Mouse (Mus musculus) kidney, embryonic 15.5 days (tissue): ENCODE results near the gene Fbxl13. TPM values are rescaled to one million over a fixed set of nuclear protein-coding genes. Genes with fewer than 3 reads are reported as not detected.
"Not testable (repeated sequence)": the region's sequence is repeated elsewhere in the genome, so short reads cannot be mapped to it uniquely, and the experiment has no call there.

ENCODE experiments used
- ATAC-seq: fragments of 200-750 bp; cut with Nextera tagmentation; replicated peaks from 2 replicates; pipeline ENCODE4 v1.8.0; 2017; ENCODE audit warnings: moderate TSS enrichment; ENCODE audit not compliant: low FRiP score
- H3K27ac ChIP-seq: fragments of 300-500 bp; sonication (generic); 2 replicates; pipeline ENCODE4 v1.5.1; 2015; ENCODE audit warnings: mild to moderate bottlenecking, inconsistent platforms
- H3K27me3 ChIP-seq: fragments of 300-500 bp; sonication (generic); 2 replicates; pipeline ENCODE4 v1.6.1; 2015; ENCODE audit warnings: inconsistent platforms
- H3K36me3 ChIP-seq: fragments of 300-500 bp; sonication (generic); 2 replicates; pipeline ENCODE4 v1.6.1; 2015; ENCODE audit warnings: inconsistent platforms
- H3K4me1 ChIP-seq: fragments of 300-500 bp; sonication (generic); 2 replicates; pipeline ENCODE4 v1.6.1; 2015; ENCODE audit warnings: inconsistent platforms
- H3K4me2 ChIP-seq: fragments of 300-500 bp; sonication (generic); 2 replicates; pipeline ENCODE4 v1.6.1; 2015; ENCODE audit warnings: moderate library complexity, mild to moderate bottlenecking, inconsistent platforms
- H3K4me3 ChIP-seq: fragments of 300-500 bp; sonication (generic); replicated peaks from 2 replicates; pipeline ENCODE4 v1.5.1; 2015; ENCODE audit warnings: mild to moderate bottlenecking, inconsistent platforms
- H3K9ac ChIP-seq: fragments of 300-500 bp; sonication (generic); 2 replicates; pipeline ENCODE4 v1.6.1; 2015; ENCODE audit warnings: mild to moderate bottlenecking, inconsistent platforms
- H3K9me3 ChIP-seq: fragments of 300-500 bp; sonication (generic); replicated peaks from 2 replicates; pipeline ENCODE4 v1.6.1; 2016; ENCODE audit warnings: inconsistent platforms
- WGBS: fragments of 180-500 bp; shearing (Covaris S2); methylation state at CpG from one replicate; pipeline ENCODE4 v1.1.7; 2015; ENCODE audit warnings: mixed read lengths; 5-methylcytosine and 5-hydroxymethylcytosine counted together
- polyA plus RNA-seq: library from polyadenylated mRNA; unstranded; fragments of >200 nt; fragmentation: Nextera tagmentation; extraction: Ambion mirVana; gene quantifications from 2 replicates; pipeline ENCODE4 v1.2.1, GENCODE M21; 2015

Fbxl13 gene
- polyA plus RNA-seq, 1 experiment from 2014 or later = 0.42 TPM

- no peak overlapping the region for H3K4me3 ChIP-seq
- H3K9me3 ChIP-seq = no peaks in the 10 kb centered on the region
- 83% methylated on average over 2 of the region's 2 CpGs for WGBS
- H3K9ac ChIP-seq = no peak overlapping the region
- H3K4me2 ChIP-seq = no peak overlapping the region
- H3K27me3 ChIP-seq = no peaks in the 10 kb centered on the region
- no peak overlapping the region for H3K27ac ChIP-seq
- H3K36me3 ChIP-seq = peaks cover 65% of the 10 kb centered on the region
- ATAC-seq = no peak
- H3K4me1 ChIP-seq = peaks cover 11% of the 10 kb centered on the region
Measured at GRCm38 (mm10) chr5:21650736-21651135, 5.3 kb upstream of the Fbxl13 start.

- under 1% methylated on average over 25 of the region's 25 CpGs for WGBS
- peaks cover 11% of the 10 kb centered on the region for H3K4me1 ChIP-seq
- 0 out of 2 replicates have a peak, but pooled peaks cover 12% of the 10 kb centered on the region for H3K27me3 ChIP-seq
- H3K9ac ChIP-seq = peak overlapping the region; percentile 86
- ATAC-seq = no peak; the same call in 1 of the 2 replicates
- peak overlapping the region; percentile 80 for H3K4me2 ChIP-seq
- no peaks in the 10 kb centered on the region for H3K9me3 ChIP-seq
- peaks cover 32% of the 10 kb centered on the region for H3K36me3 ChIP-seq
- peak overlapping the region; percentile 91 for H3K4me3 ChIP-seq
- peak overlapping the region; percentile 95 for H3K27ac ChIP-seq
Measured at GRCm38 (mm10) chr5:21646133-21646491, 678 bp upstream of the Fbxl13 start.

GRCm38 (mm10) chr5:21644891-21645438 is 469 bp downstream of the Fbxl13 start:
- Histone ChIP-seq H3K36me3 (peaks cover 20% of the 10 kb centered on the region), H3K9ac (peak overlapping the region; percentile 27; the same call in 1 of the 2 replicates), H3K4me1 (peaks cover 11% of the 10 kb centered on the region), H3K27me3 (0 out of 2 replicates have a peak, but pooled peaks cover 12% of the 10 kb centered on the region), H3K27ac (peak overlapping the region; percentile 64), H3K4me3 (peak overlapping the region; percentile 91), H3K4me2 (peak overlapping the region; percentile 80), H3K9me3 (no peaks in the 10 kb centered on the region)
- peak; percentile 5 for ATAC-seq
- 14% methylated on average over 14 of the region's 14 CpGs for WGBS

- Histone ChIP-seq H3K4me1 (peaks cover 11% of the 10 kb centered on the region), H3K9ac (no peak overlapping the region), H3K9me3 (no peaks in the 10 kb centered on the region), H3K4me3 (no peak overlapping the region), H3K4me2 (no peak overlapping the region), H3K27me3 (0 out of 2 replicates have a peak, but pooled peaks cover 13% of the 10 kb centered on the region), H3K27ac (no peak overlapping the region), H3K36me3 (peaks cover 7% of the 10 kb centered on the region)
- ATAC-seq = no peak
- WGBS = 41% methylated on average over 1 of the region's 1 CpGs
Measured at GRCm38 (mm10) chr5:21643606-21644005, 1.8 kb downstream of the Fbxl13 start.

GRCm38 (mm10) chr5:21640961-21641360 is 4.5 kb downstream of the Fbxl13 start:
- H3K4me3 ChIP-seq = no peak overlapping the region
- ATAC-seq = no peak
- 2% methylated on average over 1 of the region's 1 CpGs for WGBS

GRCm38 (mm10) chr5:21625916-21626315 is 19.5 kb downstream of the Fbxl13 start:
- Histone ChIP-seq H3K36me3 (no peaks in the 10 kb centered on the region), H3K9ac (no peak overlapping the region)
- no peak for ATAC-seq

More at GRCm38 (mm10) chr5:21640961-21641360, 4.5 kb downstream of the Fbxl13 start:
- Histone ChIP-seq H3K4me1 (no peaks in the 10 kb centered on the region), H3K27ac (no peak overlapping the region), H3K27me3 (0 out of 2 replicates have a peak, but pooled peaks cover 15% of the 10 kb centered on the region), H3K9ac (no peak overlapping the region), H3K36me3 (no peaks in the 10 kb centered on the region), H3K9me3 (no peaks in the 10 kb centered on the region), H3K4me2 (no peak overlapping the region)

GRCm38 (mm10) chr5:21616450-21617009 is 28.9 kb downstream of the Fbxl13 start:
- no peak for ATAC-seq

More at GRCm38 (mm10) chr5:21625916-21626315, 19.5 kb downstream of the Fbxl13 start:
- no peaks in the 10 kb centered on the region for H3K9me3 ChIP-seq
- no peak overlapping the region for H3K27ac ChIP-seq
- no peak overlapping the region for H3K4me2 ChIP-seq
- H3K4me3 ChIP-seq = no peak overlapping the region
- no peaks in the 10 kb centered on the region for H3K4me1 ChIP-seq
- no peaks in the 10 kb centered on the region for H3K27me3 ChIP-seq

GRCm38 (mm10) chr5:21614299-21614698 is 31.1 kb downstream of the Fbxl13 start:
- not testable (repeated sequence) for H3K4me3 ChIP-seq, ATAC-seq, H3K27me3 ChIP-seq, H3K9ac ChIP-seq, H3K4me2 ChIP-seq, H3K36me3 ChIP-seq, H3K27ac ChIP-seq, H3K4me1 ChIP-seq, H3K9me3 ChIP-seq
- WGBS = 98% methylated on average over 11 of the region's 11 CpGs

More at GRCm38 (mm10) chr5:21616450-21617009, 28.9 kb downstream of the Fbxl13 start:
- no peaks in the 10 kb centered on the region for H3K4me1 ChIP-seq
- H3K36me3 ChIP-seq = no peaks in the 10 kb centered on the region
- H3K4me3 ChIP-seq = no peak overlapping the region
- H3K9ac ChIP-seq = no peak overlapping the region
- H3K4me2 ChIP-seq = no peak overlapping the region
- no peak overlapping the region for H3K27ac ChIP-seq
- H3K9me3 ChIP-seq = no peaks in the 10 kb centered on the region
- no peaks in the 10 kb centered on the region for H3K27me3 ChIP-seq
- 80% methylated on average over 3 of the region's 3 CpGs for WGBS

GRCm38 (mm10) chr5:21610996-21611395 is 34.4 kb downstream of the Fbxl13 start:
- Histone ChIP-seq H3K4me3 (no peak overlapping the region), H3K36me3 (no peaks in the 10 kb centered on the region), H3K9ac (no peak overlapping the region), H3K27me3 (no peaks in the 10 kb centered on the region), H3K9me3 (no peaks in the 10 kb centered on the region), H3K27ac (no peak overlapping the region), H3K4me1 (0 out of 2 replicates have a peak, but pooled peaks cover 6% of the 10 kb centered on the region), H3K4me2 (no peak overlapping the region)
- ATAC-seq = no peak
- WGBS = 69% methylated on average over 3 of the region's 3 CpGs

GRCm38 (mm10) chr5:21608311-21609304 is 36.8 kb downstream of the Fbxl13 start:
- Histone ChIP-seq H3K36me3 (no peaks in the 10 kb centered on the region), H3K9me3 (no peaks in the 10 kb centered on the region), H3K9ac (no peak overlapping the region), H3K27me3 (no peaks in the 10 kb centered on the region), H3K27ac (no peak overlapping the region), H3K4me1 (0 out of 2 replicates have a peak, but pooled peaks cover 6% of the 10 kb centered on the region), H3K4me2 (no peak overlapping the region), H3K4me3 (no peak overlapping the region)
- 37% methylated on average over 12 of the region's 12 CpGs for WGBS
- peak; percentile 36; the same call in 1 of the 2 replicates for ATAC-seq

GRCm38 (mm10) chr5:21605936-21606335 is 39.5 kb downstream of the Fbxl13 start:
- 66% methylated on average over 6 of the region's 6 CpGs for WGBS
- no peak for ATAC-seq
- H3K27ac ChIP-seq = no peak overlapping the region

GRCm38 (mm10) chr5:21599961-21600360 is 45.5 kb downstream of the Fbxl13 start:
- H3K9me3 ChIP-seq = no peaks in the 10 kb centered on the region
- H3K4me1 ChIP-seq = no peaks in the 10 kb centered on the region
- WGBS = 90% methylated on average over 4 of the region's 4 CpGs
- H3K9ac ChIP-seq = no peak overlapping the region
- H3K36me3 ChIP-seq = no peaks in the 10 kb centered on the region
- H3K27me3 ChIP-seq = no peaks in the 10 kb centered on the region
- H3K27ac ChIP-seq = no peak overlapping the region
- no peak for ATAC-seq
- no peak overlapping the region for H3K4me2 ChIP-seq
- no peak overlapping the region for H3K4me3 ChIP-seq

More at GRCm38 (mm10) chr5:21605936-21606335, 39.5 kb downstream of the Fbxl13 start:
- Histone ChIP-seq H3K4me3 (no peak overlapping the region), H3K27me3 (no peaks in the 10 kb centered on the region), H3K9ac (no peak overlapping the region), H3K9me3 (no peaks in the 10 kb centered on the region), H3K36me3 (no peaks in the 10 kb centered on the region), H3K4me1 (0 out of 2 replicates have a peak, but pooled peaks cover 6% of the 10 kb centered on the region), H3K4me2 (no peak overlapping the region)
